Mouse (Mus musculus) heart, adult 11 months (tissue): ENCODE results near the gene Tff2.

ENCODE experiments used
- DNase-seq: peaks from one replicate; pipeline ENCODE4 v3.0.0; 2022

Tff2 gene

DNA sequence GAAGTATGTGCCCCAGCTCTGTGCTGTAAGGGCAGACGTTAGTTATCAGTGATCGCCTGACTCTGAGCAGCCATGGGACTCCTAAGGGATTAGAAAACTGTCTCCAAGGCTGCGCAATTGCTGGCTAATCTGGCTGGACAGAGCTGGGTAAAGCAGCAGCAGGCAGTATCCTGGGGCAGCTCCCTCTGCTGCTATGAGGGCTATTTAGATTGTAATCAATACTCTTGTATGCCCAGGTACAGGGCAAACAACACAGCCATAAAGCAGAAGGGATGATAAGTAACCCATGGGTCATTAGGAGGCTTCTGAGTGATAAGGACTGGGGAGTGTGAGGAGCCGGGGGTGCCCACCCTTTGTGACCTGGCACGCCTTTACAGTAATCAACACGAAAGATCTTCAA, 9.2 kb downstream of the Tff2 start:
- DNase-seq, result no peak

DNA sequence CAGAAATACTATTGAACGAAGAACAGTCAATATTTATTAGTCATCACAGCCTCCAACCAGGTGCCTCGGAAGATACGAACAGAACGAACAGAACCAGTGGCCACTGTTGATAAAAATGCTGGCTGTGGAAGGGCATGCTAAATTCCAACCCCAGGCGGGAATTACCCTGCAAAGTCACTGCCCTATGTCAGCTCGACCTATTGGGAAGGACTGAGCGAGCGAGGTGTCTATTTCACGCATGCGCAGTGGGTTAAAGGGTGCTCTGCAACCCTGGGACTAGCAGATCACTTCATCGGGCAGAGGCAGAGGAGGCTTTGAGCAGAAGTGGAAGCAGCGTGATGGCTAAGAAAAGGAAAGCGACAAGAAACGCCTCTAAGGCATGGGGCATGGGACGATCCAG, 10.3 kb downstream of the Tff2 start:
- DNase-seq, result no peak

DNA sequence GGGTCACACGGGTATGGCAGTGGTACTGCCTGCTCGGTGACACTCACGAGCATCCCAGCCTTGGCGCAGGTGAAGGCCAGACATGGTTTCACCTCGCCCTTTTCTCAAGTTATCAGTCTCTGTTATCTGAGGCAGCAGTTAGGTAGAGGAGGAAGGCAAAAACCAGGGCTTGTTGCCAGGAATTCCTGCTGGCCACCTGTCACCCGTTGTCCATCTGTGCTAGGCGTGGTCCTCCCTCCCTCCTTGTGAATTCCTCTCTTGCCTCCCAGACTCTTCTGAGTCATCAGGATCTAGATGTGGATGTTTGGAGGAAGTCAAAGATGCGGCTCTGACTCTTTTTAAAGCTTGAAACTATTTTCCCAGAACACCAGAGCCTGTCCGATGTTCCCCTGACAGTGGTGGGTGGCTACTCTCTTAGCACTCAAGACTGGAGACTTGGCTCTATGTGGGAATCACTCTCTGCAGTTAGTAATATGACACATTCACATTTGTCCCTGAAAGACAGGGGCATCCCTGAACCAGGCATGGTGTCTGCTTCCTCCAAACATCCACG, 12.7 kb downstream of the Tff2 start:
- no peak for DNase-seq

DNA sequence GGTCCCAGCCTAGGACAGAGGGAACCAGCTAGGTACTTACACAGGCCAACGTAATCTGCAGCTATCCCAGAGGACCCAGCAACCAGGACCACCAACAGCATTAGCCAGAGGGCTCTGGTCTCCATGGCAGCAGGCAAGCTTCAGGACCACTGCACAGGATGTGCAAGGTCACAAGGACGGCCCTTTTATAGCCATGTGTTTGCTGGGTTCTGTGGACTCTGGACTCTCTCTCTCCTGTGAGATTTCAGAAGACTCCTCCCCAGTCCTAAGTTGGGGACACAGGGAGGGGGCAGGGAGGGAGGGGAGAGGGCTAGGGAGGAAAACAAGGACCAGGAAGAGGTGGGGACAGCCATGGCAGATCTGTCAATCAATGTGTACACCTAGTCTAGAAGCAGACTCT, 14.6 kb downstream of the Tff2 start, which contains the start of gene Tff3:
Tff3 (minus strand) TSS at position 195 of the 400 bp plus-strand sequence.
- DNase-seq, result no peak

DNA sequence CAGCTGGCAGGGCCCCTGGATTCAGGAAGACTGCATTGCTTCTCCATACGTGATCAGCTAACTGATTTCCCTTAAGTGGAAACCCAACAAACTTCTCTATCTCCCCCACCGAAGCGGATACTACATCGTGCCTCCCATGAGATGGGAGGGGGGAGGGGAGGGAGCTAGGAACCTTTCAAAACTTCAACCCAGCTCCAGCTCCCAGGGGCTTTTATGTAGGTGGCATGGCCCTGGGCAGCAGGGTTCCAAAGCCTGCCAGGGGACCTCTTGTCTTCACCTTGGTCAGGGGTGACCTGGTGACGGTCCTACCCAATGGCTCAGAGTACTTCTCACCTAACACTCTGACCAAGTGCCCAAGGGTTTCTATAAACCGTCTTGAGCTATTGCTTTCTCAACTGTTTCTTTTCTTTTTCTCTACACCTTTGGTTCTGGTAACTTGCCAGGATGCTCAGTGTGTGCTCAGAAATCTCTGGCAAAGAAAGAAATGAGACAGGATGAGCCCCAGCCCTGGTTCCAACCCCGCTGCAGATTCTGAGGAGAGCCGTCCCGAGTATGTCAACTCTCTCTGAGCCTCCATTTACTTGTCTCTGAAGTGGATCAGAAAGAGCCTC, 15.3 kb downstream of the Tff2 start:
- no peak for DNase-seq

DNA sequence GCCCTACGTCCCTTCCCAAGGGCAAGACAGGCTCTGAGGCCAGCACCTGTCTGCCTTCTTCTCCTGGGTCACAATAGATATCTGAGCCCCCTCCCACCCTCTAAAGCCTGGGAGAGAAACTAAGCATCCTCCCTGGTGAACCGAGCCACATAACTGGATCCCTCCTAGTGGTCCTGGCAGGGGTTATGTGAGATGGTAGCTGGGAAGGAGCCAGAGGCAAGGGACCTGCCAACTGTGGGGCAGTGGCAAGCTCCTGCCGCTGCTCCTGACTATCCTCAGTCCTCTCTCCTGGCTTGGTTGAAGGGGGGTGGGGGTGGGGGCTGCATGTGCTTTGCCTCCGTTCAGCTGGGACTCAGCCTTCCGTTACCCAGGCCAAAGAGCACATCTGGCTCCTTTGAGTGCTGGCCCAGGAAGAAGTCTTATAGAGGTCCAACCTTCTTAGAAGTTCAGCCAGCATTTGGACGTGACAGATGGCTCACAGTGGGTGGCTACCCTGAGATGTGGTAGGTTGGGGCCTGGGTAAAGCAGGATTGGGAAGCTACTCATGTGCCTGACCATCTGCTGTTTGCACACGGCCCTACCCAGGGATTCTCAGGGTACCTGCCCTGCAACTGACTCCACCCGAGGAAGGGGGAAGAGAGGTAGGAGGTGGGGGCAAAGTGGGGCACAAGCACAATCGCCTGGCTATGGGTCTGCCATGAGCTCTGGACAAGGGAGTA, 18.4 kb downstream of the Tff2 start:
- no peak for DNase-seq

DNA sequence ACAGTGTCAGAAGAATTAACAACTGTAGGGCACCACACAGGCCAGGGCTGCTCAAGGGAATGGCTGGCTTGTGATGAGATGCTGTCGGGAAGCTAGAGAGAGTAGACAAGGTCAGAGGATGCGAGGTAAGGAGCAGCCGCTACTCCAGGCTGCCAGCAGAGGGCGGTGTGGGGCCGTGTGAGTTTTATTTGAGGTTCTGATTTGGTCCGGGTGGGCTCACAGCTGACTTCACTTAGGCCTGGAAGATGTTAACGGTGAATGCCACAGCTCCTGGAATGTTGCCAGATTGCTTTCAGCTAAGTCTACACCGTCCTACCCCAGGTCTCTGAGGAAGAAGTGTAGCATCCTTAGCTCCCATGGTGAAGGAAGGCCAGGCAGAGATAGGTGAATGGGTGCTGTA, 22.1 kb downstream of the Tff2 start:
- no peak for DNase-seq

DNA sequence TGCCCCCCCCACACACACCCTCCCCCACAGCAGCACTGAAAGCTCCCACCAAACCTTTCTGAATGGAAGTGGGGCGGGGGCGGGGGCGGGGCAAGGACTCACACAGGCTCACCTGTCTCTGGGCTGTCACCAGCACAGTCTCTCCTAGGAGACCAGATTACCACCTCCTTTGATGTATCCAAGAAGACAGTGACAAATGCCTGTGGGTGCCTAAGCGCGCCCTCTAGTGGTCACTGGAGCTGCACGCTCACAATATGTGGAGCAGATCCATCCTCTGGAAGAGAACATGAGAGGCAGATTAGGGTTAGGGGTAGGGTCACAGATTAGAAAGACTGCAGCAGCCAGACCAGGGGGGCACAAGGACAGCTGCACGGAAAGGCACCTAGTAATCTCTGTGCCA, 24.7 kb downstream of the Tff2 start:
- DNase-seq, result peak; percentile 93

DNA sequence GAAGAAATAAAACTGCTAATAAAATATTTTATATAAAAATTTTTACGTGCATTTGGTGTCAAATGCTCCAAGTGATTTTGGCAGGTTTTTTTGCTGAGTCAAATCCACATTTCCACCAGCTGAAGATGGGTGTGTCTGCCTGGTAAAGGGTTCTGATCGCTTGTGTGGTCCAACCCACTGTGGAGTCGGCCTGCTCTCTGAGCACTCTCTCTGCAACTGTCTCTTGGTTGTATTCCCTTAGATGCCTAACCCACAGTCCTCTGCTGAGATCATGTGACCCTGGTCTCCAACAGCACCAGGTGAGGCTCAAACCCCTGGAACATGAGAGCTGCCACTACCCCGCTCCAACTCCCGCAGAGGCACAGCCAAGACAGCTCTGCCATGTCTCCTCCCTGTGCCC, 26.1 kb downstream of the Tff2 start:
- DNase-seq, result no peak

DNA sequence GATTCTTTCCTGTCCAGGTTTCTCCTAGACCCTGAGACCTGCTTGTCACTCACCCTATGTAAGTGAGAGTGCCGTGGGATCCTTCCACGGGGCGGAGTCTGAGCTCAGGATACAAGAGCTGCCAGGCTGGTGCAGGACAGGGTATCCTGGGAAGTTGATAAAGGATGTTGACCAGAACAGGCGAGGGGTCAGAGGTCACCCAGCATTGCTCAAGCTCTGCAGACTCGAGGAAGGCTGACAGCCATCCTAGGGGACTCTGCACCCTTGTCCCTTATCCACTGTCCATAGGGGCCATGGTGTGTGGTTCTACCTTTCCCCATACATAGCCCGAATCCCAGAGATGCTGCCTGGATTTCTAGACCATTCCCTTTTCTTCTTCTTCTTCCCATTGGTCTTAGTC, 28.0 kb downstream of the Tff2 start:
- no peak for DNase-seq

DNA sequence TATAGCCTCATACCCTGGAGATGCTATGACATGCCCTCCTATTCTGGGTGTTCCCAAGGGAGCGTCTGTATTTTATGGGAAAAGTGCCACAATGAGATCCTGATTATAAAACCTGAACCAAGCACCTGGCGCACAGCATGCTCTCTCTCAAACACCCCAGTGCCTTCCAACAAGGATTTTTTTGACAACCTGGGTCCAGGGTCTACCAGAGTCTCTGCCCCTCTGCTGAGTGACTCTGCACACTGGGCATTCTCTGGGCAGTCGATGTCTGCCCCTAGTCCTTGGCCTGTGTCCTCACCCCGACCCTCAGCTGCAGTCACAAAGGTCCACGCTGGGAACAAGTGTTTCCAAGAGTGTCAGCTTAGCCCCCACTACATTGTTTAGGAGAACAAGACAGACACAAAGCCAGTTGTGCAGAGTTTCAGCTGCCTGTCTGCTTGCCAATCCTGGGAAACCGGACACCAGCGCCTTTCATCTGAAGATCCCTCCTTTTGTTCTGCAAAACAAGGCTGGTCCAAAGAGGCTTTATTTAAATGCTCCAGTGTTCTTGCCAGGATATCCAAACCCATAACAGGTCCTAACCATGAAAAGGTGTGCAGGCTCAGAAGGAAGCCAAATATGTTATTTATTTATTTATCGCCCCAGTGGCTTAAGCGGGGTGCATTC, 30.8 kb downstream of the Tff2 start:
- no peak for DNase-seq

DNA sequence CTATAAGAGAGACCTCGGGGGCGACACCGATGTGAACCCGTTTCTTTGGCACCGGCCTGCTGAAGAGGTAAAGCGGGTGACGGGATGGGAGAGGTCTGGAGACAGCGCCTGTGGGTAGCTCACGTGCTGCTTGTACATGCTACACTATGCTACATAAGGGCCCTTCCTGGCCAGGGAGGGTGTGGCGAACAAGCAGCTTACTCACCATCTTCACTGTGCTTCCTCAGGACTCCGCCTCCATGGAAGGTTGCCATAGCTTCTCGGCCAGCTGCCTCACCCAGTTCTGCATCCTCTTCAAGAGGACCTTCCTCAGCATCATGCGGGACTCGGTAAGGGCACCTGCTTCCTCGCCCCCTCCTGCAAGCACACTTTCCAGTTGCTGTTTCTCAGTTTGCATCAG, 35.7 kb downstream of the Tff2 start:
- DNase-seq, result no peak

DNA sequence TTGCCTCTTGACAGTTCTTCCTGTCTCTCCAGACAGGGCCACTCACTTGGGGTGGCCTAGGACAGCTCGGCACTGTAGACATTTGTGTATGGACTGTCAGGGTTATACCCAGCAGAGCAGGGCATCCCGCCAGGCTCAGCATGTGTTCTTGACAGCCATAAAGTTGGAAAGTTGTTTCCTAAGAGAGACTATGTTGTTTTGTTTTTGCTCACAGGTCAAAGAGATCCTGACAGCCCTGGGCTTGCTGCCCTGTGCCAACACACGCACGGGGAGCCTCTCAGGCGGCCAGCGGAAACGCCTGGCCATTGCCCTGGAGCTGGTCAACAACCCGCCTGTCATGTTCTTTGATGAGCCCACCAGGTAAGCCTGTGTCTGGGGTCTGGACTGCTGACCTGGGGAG, 40.3 kb downstream of the Tff2 start:
- peak; percentile 91 for DNase-seq

DNA sequence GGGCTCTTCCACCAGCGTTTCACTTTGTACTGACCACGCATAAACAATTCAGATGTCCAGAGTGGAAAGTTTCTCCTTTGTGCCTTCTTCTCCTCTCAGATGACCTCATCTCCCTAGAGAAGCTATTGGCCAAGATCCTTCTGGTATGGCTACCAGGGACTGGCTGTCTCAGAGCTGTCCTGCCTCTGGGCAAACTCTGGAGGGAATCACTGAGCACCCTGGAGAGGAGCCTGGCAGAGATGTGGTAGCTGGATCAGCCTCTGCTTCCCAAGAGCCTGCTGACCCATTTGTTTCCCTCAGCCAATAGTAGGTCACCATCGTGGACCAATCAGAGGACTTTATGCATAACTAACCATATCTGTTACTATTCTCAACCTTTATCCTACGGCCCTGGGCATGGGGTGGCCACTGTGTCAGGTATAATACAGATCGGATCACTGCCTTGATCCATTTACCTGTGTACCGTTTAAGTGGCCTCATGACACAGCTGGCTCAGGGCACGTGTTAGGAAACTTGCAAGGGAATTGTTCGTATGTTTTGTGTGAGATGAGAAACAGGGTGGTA, 41.0 kb downstream of the Tff2 start:
- peak; percentile 91 for DNase-seq

DNA sequence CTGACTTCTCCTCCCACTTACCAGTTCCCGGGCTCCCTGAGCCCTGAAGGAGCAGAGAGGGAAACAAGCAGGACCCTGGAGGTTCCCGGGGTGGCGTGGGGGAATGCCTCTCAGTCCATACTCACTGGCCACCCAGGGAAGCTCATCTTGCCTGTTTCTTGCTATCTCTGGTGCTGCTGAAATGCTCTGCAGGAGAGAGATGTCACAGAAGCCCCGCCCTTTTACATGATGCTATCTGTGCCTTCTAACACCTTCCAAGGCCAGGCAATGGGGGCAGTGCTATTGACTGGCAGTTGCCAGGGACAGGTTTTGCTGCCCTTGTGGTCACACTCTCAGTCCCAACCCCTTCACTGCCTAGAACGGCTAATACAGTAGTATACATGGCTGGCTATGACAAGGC, 45.3 kb downstream of the Tff2 start:
- DNase-seq, result no peak

DNA sequence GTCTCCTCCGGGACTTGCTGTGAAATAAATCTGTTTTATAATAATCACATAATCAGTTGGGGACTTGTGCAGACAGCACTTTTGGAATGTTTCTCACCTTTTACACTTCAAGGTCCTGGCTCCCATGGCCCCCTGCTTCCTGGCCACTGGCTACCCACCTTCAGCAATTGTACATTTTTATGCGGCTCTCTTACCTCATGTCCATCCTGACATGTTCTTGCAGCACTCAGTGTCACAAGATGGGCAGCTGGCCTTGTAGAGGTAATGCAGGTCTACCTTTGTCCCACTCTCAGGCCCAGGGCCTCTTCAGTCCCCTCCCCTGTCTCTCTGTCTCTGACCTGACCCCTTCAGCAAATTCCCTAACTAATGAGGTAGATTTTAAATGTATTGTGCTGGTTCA, 47.2 kb downstream of the Tff2 start:
- DNase-seq, result peak; percentile 90

DNA sequence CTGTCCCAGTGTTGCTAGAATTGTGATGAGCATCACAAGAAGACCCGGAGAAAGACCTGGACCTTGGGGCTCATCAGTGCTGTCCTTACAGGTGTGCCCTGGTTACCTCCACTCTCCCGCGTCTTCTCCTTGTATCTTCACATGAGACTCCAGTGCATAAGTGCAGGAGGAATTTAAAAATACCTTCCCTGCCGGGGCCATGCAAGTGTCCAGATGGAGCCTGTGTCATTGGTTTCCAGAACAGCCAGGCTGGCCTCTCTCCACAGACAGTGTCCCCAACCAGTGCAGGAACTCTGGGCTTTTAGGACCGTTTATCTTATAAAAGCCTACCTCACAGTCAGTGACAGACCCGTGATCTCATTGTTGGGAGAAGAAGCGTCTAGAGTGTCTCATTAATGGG, 48.5 kb downstream of the Tff2 start:
- DNase-seq, result no peak

DNA sequence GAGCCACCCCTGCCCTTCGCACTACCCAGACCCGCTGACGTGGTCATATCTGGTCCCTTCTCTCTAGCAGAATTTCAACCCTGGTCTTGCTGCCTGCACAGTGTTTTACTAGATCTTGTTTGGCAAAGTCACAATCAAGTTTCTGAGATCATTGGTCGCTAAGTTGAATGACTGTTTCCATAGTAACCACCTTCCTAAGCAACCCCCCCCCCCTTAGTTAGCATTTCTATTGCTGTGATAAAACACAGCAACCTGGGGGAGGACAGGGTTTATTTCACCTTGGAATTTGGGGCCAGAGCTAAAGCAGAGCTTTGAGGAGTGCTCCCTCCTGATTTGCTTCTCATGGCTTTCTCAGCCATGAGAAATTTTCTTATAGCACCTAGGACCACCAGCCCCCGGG, 49.3 kb downstream of the Tff2 start:
- no peak for DNase-seq
